Mouse (Mus musculus): ENCODE results near the gene Cfap46. TPM values are rescaled to one million over a fixed set of nuclear protein-coding genes. Genes with fewer than 3 reads are reported as not detected.

Gene Cfap46
- polyA plus RNA-seq, 1 experiment from 2014 or later = 0.14 TPM

DNA sequence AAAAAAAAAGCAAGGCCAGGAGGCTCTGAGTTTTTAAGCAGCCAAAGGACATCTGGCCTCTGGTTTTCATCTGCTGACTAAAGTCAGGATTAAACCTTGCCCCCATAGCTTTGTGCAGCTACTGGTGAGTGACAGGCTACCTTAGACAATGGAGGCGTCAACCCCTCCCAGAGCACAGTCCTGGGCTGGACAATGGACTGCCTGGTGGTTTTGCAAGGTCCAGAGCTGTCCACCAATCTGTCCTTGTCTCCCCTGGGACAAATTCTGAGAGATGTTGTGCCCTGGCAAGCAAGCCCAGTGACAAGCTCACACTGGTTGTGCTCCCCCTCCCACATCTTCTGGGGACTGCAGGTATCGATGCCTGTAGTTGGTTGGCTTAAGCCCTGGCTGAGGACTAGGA, 132.1 kb downstream of the Cfap46 start:
- no peak overlapping the region for H3K9ac ChIP-seq (ENCODE audit: low read length)
- WGBS = 81% methylated on average over 2 of the region's 2 CpGs
- no peaks in the 10 kb centered on the region for H3K36me3 ChIP-seq (ENCODE audit: control insufficient read depth, insufficient read depth, low read length)
- ATAC-seq (ENCODE audit: insufficient read depth, low FRiP score) = no peak
- no peak overlapping the region for H3K27ac ChIP-seq (ENCODE audit: low read length)
- H3K4me2 ChIP-seq (ENCODE audit: low read depth, low read length) = no peak overlapping the region
- no peaks in the 10 kb centered on the region for H3K9me3 ChIP-seq (replicated peaks; ENCODE audit: control insufficient read depth, low read length)
- no peaks in the 10 kb centered on the region for H3K27me3 ChIP-seq (ENCODE audit: control insufficient read depth, insufficient read depth, low read length)
- H3K4me1 ChIP-seq (ENCODE audit: control insufficient read depth, insufficient read depth, low read length) = no peaks in the 10 kb centered on the region
- H3K4me3 ChIP-seq (replicated peaks; ENCODE audit: low read length) = no peak overlapping the region

Other genes starting within 250 kb of the Cfap46 start
- gene Nkx6-2, start 101.0 kb downstream of the Cfap46 start, polyA plus RNA-seq (2015; fragmentation: Nextera tagmentation; extraction: Ambion mirVana) = 2.6 and 2.8 TPM in 2 replicates
- gene Adgra1, start 150.4 kb upstream of the Cfap46 start, polyA plus RNA-seq (2015; fragmentation: Nextera tagmentation; extraction: Ambion mirVana) = 0.53 and 1.1 TPM in 2 replicates
- gene Kndc1, start 210.9 kb upstream of the Cfap46 start, polyA plus RNA-seq (2015; fragmentation: Nextera tagmentation; extraction: Ambion mirVana) = 0.19 and 0.22 TPM in 2 replicates